Mouse (Mus musculus): ENCODE data around the gene Rbbp6. TPM values are rescaled to one million over a fixed set of nuclear protein-coding genes. Genes with fewer than 3 reads are reported as not detected.

Rbbp6 gene
- polyA plus RNA-seq, 1 experiment from 2014 or later: 39.7 TPM

DNA sequence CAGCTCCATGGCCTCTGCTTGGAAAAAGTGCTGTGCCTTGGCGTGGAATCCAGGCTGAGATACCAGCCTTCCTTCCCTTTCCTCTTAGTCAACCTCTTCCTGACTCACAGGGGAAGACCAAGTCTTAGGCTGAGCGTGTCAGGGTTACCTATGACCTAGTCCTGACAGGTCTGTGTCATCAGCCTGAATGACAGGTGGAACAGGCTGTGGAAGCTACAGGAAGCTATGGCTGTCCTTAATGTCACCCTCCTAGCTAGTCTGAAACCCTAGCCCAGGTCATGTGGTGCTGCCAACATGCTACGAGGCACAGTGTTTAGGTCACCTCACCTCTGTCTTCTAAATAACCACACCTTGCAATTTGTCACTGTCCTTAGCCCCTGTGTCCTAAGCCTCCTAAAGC is 16.2 kb upstream of the Rbbp6 start:
- H3K4me2 ChIP-seq: no peak overlapping the region
- no peak overlapping the region for H3K27ac ChIP-seq
- no peak overlapping the region for H3K4me3 ChIP-seq (replicated peaks)
- no peak for ATAC-seq (ENCODE audit: low FRiP score)
- H3K9me3 ChIP-seq: no peaks in the 10 kb centered on the region
- no peaks in the 10 kb centered on the region for H3K4me1 ChIP-seq
- no peaks in the 10 kb centered on the region for H3K27me3 ChIP-seq
- 84% methylated on average over 3 of the region's 3 CpGs for WGBS
- no peaks in the 10 kb centered on the region for H3K36me3 ChIP-seq (replicated peaks)
- H3K9ac ChIP-seq: no peak overlapping the region

DNA sequence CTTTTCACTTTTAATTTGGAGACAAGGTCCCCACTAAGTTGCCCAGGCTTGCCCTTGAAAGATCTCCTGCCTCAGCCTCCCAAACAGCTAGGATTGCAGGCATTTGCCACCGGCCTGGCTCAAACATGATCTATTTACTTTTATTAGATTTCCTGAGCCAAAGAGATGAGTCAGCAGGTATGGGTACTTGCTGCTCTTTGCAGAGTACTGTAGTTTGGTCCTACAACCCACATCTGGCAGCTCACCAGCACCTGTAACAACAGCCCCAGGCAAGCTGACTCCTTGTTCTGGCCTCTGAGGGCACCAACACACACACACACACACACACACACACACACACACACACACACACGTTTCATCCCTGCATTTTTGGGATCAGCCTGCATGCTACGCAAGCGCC is 14.0 kb upstream of the Rbbp6 start:
- WGBS: 83% methylated on average over 4 of the region's 4 CpGs
- no peak overlapping the region for H3K9ac ChIP-seq
- H3K27me3 ChIP-seq: no peaks in the 10 kb centered on the region
- no peak overlapping the region for H3K27ac ChIP-seq
- H3K9me3 ChIP-seq: no peaks in the 10 kb centered on the region
- no peaks in the 10 kb centered on the region for H3K36me3 ChIP-seq (replicated peaks)
- H3K4me3 ChIP-seq (replicated peaks): no peak overlapping the region
- no peaks in the 10 kb centered on the region for H3K4me1 ChIP-seq
- ATAC-seq (ENCODE audit: low FRiP score): no peak
- no peak overlapping the region for H3K4me2 ChIP-seq

DNA sequence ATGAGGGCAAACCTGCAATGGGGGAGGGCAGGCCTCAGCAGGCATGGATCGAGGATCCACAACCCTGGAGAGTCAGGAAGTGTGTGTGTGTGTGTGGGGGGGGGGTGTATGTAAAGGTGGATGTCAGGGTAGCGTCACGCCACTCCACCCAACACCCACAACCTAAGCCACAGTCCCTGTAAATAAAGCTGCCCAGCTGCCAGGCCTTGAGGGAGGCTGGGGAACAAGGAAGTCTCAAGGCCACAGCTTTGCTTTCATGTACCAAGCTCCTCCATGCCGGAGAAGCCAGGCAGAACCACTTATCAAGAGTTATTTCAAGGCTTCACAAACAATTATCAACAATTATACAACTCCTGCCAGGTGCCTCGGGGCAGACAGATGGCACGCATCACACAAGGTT is 13.4 kb upstream of the Rbbp6 start:
- no peaks in the 10 kb centered on the region for H3K4me1 ChIP-seq
- no peak overlapping the region for H3K4me3 ChIP-seq (replicated peaks)
- H3K4me2 ChIP-seq: no peak overlapping the region
- H3K27me3 ChIP-seq: no peaks in the 10 kb centered on the region
- H3K27ac ChIP-seq: no peak overlapping the region
- ATAC-seq (ENCODE audit: low FRiP score): no peak
- H3K36me3 ChIP-seq (replicated peaks): no peaks in the 10 kb centered on the region
- no peak overlapping the region for H3K9ac ChIP-seq
- no peaks in the 10 kb centered on the region for H3K9me3 ChIP-seq
- WGBS: 85% methylated on average over 6 of the region's 6 CpGs

DNA sequence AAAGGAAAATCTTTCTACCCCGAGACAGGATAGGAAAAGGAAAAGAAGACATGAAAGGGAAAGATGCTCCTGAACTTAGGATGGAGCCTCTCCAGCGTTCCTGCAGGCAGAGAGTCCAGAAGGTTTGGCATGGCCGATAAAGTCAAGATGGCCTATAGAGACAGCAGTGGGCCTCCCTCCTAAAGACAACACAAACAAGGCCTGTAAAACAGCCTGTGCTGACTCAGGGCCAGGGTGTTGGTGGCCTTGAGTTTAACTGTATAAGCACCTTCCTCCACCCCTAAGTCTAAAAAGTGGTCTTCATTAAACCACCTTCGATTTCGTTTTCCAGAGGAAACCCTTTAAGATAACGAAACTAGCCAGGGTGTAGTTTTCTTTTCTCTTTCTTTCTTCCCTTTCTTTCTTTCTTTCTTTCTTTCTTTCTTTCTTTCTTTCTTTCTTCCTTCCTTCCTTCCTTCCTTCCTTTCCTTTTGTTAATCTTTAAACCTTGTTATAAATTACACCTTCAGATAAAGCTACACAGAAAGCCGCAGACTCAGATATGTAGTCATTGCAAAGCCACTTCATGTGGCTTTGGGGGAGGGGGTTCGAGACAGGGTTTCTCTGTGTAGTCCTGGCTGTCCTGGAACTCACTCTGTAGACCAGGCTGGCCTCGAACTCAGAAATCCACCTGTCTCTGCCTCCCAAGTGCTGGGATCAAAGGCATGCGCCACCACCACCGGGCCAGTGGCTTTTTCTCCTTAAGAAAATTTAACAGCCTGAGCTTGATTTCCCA is 10.8 kb upstream of the Rbbp6 start:
- no peaks in the 10 kb centered on the region for H3K27me3 ChIP-seq
- ATAC-seq (ENCODE audit: low FRiP score): no peak
- no peak overlapping the region for H3K9ac ChIP-seq
- no peak overlapping the region for H3K4me3 ChIP-seq (replicated peaks)
- H3K9me3 ChIP-seq: no peaks in the 10 kb centered on the region
- H3K4me1 ChIP-seq: no peaks in the 10 kb centered on the region
- no peak overlapping the region for H3K27ac ChIP-seq
- H3K4me2 ChIP-seq: no peak overlapping the region
- WGBS: 84% methylated on average over 11 of the region's 11 CpGs
- no peaks in the 10 kb centered on the region for H3K36me3 ChIP-seq (replicated peaks)

DNA sequence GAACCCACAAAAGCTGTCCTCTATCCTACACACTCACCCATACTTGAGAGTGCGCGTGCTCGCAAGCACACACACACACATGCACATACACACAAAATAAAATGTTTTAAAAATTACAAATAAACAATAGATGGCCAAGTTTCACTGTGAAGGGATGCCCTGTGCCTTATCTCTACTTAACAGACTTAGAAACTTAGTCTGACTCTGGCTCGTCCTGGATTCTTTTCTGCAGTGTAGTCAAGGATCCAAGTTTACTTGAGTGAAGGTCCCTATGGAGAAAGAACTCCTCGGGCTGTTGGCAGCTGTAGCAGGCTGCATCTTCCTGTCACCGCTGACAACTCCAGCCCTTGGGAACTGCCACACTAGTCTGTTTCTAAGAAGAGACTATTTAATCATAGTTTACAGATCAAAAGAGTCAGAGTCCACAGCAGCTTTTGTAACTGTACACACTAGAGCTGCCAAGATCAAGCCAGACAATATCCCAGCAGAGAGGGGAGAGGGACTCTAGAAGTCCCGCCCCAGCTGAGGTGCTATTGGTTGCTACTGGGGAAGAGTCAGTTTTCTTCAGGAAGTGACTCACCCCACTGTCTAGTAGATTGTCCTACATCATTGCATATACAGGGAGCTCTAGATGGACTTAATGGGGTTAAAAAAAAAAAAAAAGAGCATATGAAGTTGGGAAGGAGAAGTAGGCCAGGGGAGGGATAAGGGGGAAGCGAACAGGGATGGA is 10.1 kb upstream of the Rbbp6 start:
- no peaks in the 10 kb centered on the region for H3K36me3 ChIP-seq (replicated peaks)
- no peak overlapping the region for H3K9ac ChIP-seq
- no peak overlapping the region for H3K27ac ChIP-seq
- H3K4me3 ChIP-seq (replicated peaks): no peak overlapping the region
- ATAC-seq (ENCODE audit: low FRiP score): no peak
- 88% methylated on average over 8 of the region's 8 CpGs for WGBS
- H3K27me3 ChIP-seq: no peaks in the 10 kb centered on the region
- no peaks in the 10 kb centered on the region for H3K4me1 ChIP-seq
- no peak overlapping the region for H3K4me2 ChIP-seq
- no peaks in the 10 kb centered on the region for H3K9me3 ChIP-seq

DNA sequence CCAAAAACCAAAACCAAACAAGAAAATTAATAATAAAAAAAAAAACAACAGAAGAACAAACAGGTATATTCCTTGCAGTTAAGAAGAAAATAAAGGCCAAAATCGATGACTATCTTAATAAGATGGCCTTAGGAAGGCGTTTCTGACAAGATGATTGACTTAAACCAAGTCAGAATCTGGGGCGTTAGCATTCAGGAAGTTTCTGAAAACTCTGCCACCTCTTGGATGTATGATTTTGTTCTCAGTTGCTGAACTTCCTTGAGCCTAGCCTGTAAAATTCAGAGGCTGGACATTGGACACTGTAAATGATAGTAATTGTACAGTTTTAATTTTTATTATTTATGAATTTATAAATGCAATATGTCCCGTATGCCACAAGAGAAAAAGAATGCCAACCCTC is 3.3 kb downstream of the Rbbp6 start:
- H3K36me3 ChIP-seq (replicated peaks): peaks cover 14% of the 10 kb centered on the region; the same call in 1 of the 2 replicates
- no peak for ATAC-seq (ENCODE audit: low FRiP score)
- H3K4me3 ChIP-seq (replicated peaks): peak overlapping the region; percentile 99
- H3K9me3 ChIP-seq: no peaks in the 10 kb centered on the region
- no peak overlapping the region for H3K27ac ChIP-seq
- H3K4me2 ChIP-seq: peak overlapping the region; percentile 94
- H3K4me1 ChIP-seq: peaks cover 28% of the 10 kb centered on the region
- H3K9ac ChIP-seq: no peak overlapping the region
- H3K27me3 ChIP-seq: no peaks in the 10 kb centered on the region
- 65% methylated on average over 4 of the region's 4 CpGs for WGBS

DNA sequence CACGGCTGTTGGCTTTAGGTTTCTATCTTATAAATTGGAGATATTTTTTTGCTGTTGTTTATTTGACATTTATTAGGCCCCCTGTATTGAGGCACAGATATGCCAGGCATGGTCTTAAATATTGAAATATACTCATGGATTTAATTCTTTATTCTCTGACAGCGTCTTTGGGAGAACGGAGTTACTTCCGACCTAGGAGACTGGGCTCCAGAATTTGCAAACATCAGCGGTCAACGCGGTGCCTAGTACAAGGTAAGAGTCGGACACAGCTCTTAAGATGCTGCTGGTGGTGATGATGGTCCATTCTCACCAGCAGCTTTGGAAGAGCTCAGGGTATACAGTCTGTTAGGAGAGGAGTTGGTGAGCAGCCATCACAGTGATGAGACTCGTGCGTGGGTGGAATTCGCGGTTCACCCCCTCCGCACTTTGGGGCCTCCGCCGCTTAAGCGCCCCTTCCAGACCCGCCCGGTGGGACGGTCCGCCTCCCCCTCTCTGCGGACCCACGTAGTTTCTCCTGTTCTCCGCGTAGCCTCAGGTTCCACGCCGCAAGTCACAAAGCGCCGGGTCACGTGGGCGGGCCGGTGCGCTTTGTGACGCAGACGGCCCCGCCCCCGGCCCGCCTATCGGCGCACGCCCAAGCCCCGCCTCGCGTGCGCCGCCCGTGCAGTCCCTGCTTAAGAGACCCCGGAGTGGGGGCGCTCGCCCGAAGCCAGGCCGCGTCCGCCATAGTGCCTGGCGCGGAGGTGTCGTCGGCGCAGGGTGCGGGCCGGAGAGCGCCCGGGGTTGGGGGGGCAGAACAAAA is 3.9 kb downstream of the Rbbp6 start:
- Histone ChIP-seq H3K4me3 (replicated peaks) (peak overlapping the region; percentile 99), H3K4me2 (peak overlapping the region; percentile 94), H3K9me3 (no peaks in the 10 kb centered on the region), H3K4me1 (peaks cover 32% of the 10 kb centered on the region), H3K9ac (peak overlapping the region; percentile 99), H3K36me3 (replicated peaks) (peaks cover 14% of the 10 kb centered on the region; the same call in 1 of the 2 replicates), H3K27me3 (no peaks in the 10 kb centered on the region), H3K27ac (peak overlapping the region; percentile 87)
- WGBS: under 1% methylated on average over 62 of the region's 62 CpGs
- ATAC-seq (ENCODE audit: low FRiP score): peak; percentile 98

DNA sequence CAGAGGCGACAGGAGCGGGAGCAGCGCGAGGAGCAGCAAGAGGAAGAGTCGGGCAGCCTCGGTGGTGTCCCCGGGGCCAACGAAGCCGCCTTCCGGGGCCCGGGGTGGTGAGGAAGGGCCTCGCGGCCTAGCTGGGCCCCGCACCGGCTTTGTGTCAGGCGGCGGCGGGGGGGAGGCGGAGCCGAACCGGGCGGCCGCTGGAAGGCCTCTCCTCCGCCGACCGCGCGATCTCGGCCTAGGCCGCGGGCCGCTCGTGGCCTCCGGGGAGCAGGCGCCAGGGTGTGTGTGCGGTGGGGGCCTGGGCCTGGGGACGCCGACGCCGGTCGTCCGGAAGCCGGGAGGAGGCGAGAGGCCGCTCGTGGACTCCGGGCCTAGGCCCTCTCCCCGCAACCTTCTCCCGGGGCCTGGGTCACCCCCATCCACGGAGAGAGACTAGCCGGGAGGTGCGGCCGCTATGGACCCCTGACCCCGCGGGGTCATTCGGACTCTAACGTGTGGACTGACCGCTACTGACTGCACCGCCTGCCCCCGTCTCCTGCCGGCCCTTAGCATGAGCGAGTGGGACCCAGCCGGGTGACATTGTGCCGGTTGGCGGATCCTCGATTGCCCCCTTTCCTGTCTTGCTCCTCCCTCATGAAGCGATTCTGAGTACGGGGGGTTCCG is 4.8 kb downstream of the Rbbp6 start:
- peak overlapping the region; percentile 94 for H3K4me2 ChIP-seq
- peaks cover 14% of the 10 kb centered on the region; the same call in 1 of the 2 replicates for H3K36me3 ChIP-seq (replicated peaks)
- peak overlapping the region; percentile 87 for H3K27ac ChIP-seq
- WGBS: under 1% methylated on average over 56 of the region's 69 CpGs
- peak; percentile 62 for ATAC-seq (ENCODE audit: low FRiP score)
- H3K9ac ChIP-seq: peak overlapping the region; percentile 99
- no peaks in the 10 kb centered on the region for H3K9me3 ChIP-seq
- H3K4me3 ChIP-seq (replicated peaks): peak overlapping the region; percentile 99
- H3K4me1 ChIP-seq: peaks cover 32% of the 10 kb centered on the region
- no peaks in the 10 kb centered on the region for H3K27me3 ChIP-seq

DNA sequence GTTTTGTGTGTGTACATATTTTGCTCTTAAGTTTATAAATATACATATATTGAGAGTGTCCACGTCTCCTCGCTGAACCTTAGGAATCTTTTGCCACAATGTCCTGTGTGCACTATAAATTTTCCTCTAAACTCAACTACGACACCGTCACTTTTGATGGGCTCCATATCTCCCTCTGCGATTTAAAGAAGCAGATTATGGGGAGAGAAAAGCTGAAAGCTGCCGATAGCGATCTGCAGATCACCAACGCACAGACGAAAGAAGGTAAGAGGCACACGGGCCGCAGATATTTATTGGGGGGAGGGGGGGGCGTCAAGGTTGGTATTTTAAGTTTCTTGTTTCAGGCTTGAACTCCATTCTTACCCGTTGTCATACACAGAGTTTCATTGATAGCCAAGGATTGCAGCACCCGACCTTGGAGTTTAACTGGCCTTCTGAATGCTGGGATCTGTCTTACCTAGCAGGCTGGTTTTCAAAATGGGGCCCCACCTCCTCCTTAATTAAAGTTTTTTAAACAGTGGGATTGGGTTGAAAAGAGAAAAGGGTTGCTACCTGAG is 5.5 kb downstream of the Rbbp6 start:
- peak overlapping the region; percentile 99 for H3K4me3 ChIP-seq (replicated peaks)
- H3K9ac ChIP-seq: peak overlapping the region; percentile 99
- no peaks in the 10 kb centered on the region for H3K27me3 ChIP-seq
- H3K36me3 ChIP-seq (replicated peaks): peaks cover 20% of the 10 kb centered on the region; the same call in 1 of the 2 replicates
- no peaks in the 10 kb centered on the region for H3K9me3 ChIP-seq
- peaks cover 32% of the 10 kb centered on the region for H3K4me1 ChIP-seq
- peak overlapping the region; percentile 94 for H3K4me2 ChIP-seq
- ATAC-seq (ENCODE audit: low FRiP score): no peak
- H3K27ac ChIP-seq: 0 out of 2 replicates have a peak overlapping the region, but pooled peaks have one; percentile 87
- 3% methylated on average over 14 of the region's 14 CpGs for WGBS

DNA sequence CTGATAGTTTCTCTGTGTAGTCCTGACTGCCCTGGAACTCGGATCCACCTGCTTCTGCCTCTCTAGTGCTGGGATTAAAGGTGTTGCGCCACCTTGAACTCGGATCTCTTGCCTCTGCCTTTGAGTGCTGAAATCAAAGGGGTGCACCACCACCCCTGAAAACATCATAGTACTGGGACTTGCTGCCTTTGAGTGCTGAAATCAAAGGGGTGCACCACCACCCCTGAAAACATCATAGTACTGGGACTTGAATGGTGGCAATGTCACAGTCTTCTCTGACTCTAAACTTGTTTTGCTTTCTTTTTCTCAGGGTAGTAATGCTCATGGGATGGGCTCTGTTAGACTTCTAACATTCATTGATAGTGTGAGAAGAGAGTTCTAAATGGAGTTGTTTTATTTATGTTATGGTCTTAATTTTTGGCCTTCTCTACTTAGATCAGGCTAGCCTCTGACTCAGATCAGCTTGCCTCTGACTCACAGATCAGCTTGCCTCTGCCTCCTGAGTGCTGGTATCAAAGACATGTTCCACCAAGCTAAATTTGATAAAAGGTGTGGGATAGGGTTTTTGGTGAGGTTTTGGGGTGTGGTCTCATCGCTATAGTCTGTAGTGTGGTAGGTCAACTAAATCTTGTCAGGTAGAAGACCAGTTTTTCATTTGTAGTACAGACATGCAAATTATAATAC is 6.7 kb downstream of the Rbbp6 start:
- 96% methylated on average over 4 of the region's 4 CpGs for WGBS
- peaks cover 20% of the 10 kb centered on the region; the same call in 1 of the 2 replicates for H3K36me3 ChIP-seq (replicated peaks)

DNA sequence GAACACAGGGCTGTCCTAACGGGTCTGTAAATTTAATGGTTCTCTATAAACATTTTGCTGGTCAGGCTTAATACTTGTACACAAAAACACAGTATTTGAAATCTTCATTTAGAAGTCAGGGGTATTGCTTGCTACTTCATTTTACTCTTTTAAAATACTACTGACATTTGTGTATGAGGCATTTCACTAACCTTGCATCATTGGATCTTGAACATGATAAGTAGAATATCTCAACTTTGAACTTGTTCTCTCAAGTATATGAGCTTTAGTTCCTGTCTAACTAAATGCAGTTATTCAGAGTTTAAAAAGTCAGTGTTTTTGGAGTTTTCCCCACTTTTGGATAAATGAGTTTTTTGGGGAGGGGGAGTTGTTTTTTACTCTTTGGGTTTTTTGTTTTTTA is 14.0 kb downstream of the Rbbp6 start:
- peaks cover 26% of the 10 kb centered on the region for H3K36me3 ChIP-seq (replicated peaks)
- H3K27ac ChIP-seq: no peak overlapping the region
- H3K4me3 ChIP-seq (replicated peaks): no peak overlapping the region
- H3K27me3 ChIP-seq: no peaks in the 10 kb centered on the region
- H3K9me3 ChIP-seq: no peaks in the 10 kb centered on the region
- H3K9ac ChIP-seq: no peak overlapping the region
- 88% methylated on average over 1 of the region's 1 CpGs for WGBS
- no peak overlapping the region for H3K4me2 ChIP-seq
- no peaks in the 10 kb centered on the region for H3K4me1 ChIP-seq
- no peak for ATAC-seq (ENCODE audit: low FRiP score)

More for the DNA sequence above, 6.7 kb downstream of the Rbbp6 start:
- Histone ChIP-seq H3K4me3 (replicated peaks) (peak overlapping the region; percentile 99), H3K9ac (0 out of 2 replicates have a peak overlapping the region, but pooled peaks have one; percentile 99), H3K27me3 (no peaks in the 10 kb centered on the region), H3K27ac (no peak overlapping the region), H3K9me3 (no peaks in the 10 kb centered on the region), H3K4me2 (peak overlapping the region; percentile 94), H3K4me1 (peaks cover 32% of the 10 kb centered on the region)
- no peak for ATAC-seq (ENCODE audit: low FRiP score)

Data from forebrain, embryonic 12.5 days (tissue).